Mouse (Mus musculus) ES-E14 (cell line): ENCODE data around the gene Tra2a. TPM values are rescaled to one million over a fixed set of nuclear protein-coding genes. Genes with fewer than 3 reads are reported as not detected.

Experiments used
- DNase-seq: peaks from one replicate; pipeline ENCODE4 v3.0.0-alpha.2; 2013; ENCODE audit warnings: low read depth, low spot score
- H3K27ac ChIP-seq: 2 replicates; pipeline ENCODE4 v1.5.1; 2012; ENCODE audit warnings: low read depth, mild to moderate bottlenecking, low read length, moderate library complexity, mixed read lengths; ENCODE audit not compliant: poor library complexity, insufficient read depth, severe bottlenecking
- H3K36me3 ChIP-seq: 2 replicates; pipeline ENCODE4 v1.6.1; 2012; ENCODE audit warnings: mild to moderate bottlenecking, low read length, moderate library complexity, mixed read lengths; ENCODE audit not compliant: control insufficient read depth, poor library complexity, insufficient read depth, severe bottlenecking
- H3K4me1 ChIP-seq, 2 experiments: fragments of 150-350 bp in 1 of 2; sonication (generic) in 1 of 2; 2 replicates each; pipeline ENCODE4 v1.6.1; 2012; ENCODE audit warnings: low read length in 2 of 2, mild to moderate bottlenecking in 1 of 2, mixed read lengths in 1 of 2; ENCODE audit not compliant: control insufficient read depth in 2 of 2, insufficient read depth in 2 of 2, poor library complexity in 1 of 2
- H3K4me3 ChIP-seq, 2 experiments: fragments of 150-350 bp in 1 of 2; sonication (generic) in 1 of 2; 2 replicates each; pipeline ENCODE4 v1.5.1; 2012; ENCODE audit warnings: low read length in 2 of 2, low read depth in 1 of 2, mild to moderate bottlenecking in 1 of 2, mixed read lengths in 1 of 2; ENCODE audit not compliant: insufficient read depth in 1 of 2, poor library complexity in 1 of 2, severe bottlenecking in 1 of 2
- H3K9ac ChIP-seq: 2 replicates; pipeline ENCODE4 v1.6.1; 2012; ENCODE audit warnings: low read depth, mild to moderate bottlenecking, low read length, mixed read lengths; ENCODE audit not compliant: poor library complexity, insufficient read depth, severe bottlenecking
- H3K9me3 ChIP-seq: fragments of 150-350 bp; sonication (generic); 2 replicates; pipeline ENCODE4 v1.6.1; 2012; ENCODE audit warnings: low read depth, mild to moderate bottlenecking, low read length; ENCODE audit not compliant: control insufficient read depth, insufficient read depth
- CHD2 ChIP-seq: IDR thresholded peaks from 2 replicates; pipeline ENCODE4 v1.6.1; 2014; ENCODE audit warnings: mild to moderate bottlenecking, low read depth, low read length, inconsistent platforms
- HCFC1 ChIP-seq: IDR thresholded peaks from 2 replicates; pipeline ENCODE4 v1.6.1; 2012; ENCODE audit warnings: low read length, inconsistent platforms, borderline replicate concordance; ENCODE audit not compliant: insufficient read depth
- MAFK ChIP-seq: IDR thresholded peaks from 2 replicates; pipeline ENCODE4 v1.6.1; 2014; ENCODE audit warnings: mild to moderate bottlenecking, low read depth, low read length, inconsistent platforms; ENCODE audit not compliant: insufficient read depth
- ZC3H11A ChIP-seq: IDR thresholded peaks from 2 replicates; pipeline ENCODE4 v1.6.1; 2012; ENCODE audit warnings: low read depth, mild to moderate bottlenecking, inconsistent platforms, low read length, borderline replicate concordance
- ZNF384 ChIP-seq: IDR thresholded peaks from 2 replicates; pipeline ENCODE4 v1.6.1; 2012; ENCODE audit warnings: low read depth, low read length, inconsistent platforms
- in situ Hi-C, 2 experiments: fragments of 600-800 bp; cut with MboI; formaldehyde crosslinking; loops; one replicate each; pipeline ENCODE4 v1.15.1; 2025; ENCODE audit warnings: low sequenced_read_pairs in 2 of 2, inconsistent platforms in 1 of 2; ENCODE audit not compliant: unreplicated experiment in 2 of 2
- total RNA-seq: library from RNA; depleted of rRNA; stranded (reverse); fragments of 300-350 nt; gene quantifications from 2 replicates; pipeline ENCODE4 v1.2.3, GENCODE M21; 2012; rRNA removed

Gene Tra2a
- total RNA-seq, 1 experiment, result 136 TPM

GRCm38 (mm10) chr6:49208297-49208930, 55.4 kb downstream of the Tra2a start:
- TF ChIP-seq MAFK (no peak), CHD2 (no peak), ZC3H11A (no peak)
- peak overlapping the region; percentile 26 to 41; a peak in 3 of 4 replicates for H3K4me3 ChIP-seq
- no peaks in the 10 kb centered on the region for H3K9me3 ChIP-seq
- in situ Hi-C loops, result no loop called here
- H3K9ac ChIP-seq, result no peak overlapping the region; the same call in 1 of the 2 replicates
- no peak overlapping the region for H3K27ac ChIP-seq
- peaks cover 6 to 15% of the 10 kb centered on the region in 2 experiments for H3K4me1 ChIP-seq
- H3K36me3 ChIP-seq, result peaks cover 2% of the 10 kb centered on the region; the same call in 1 of the 2 replicates
- no peak for DNase-seq

- DNase-seq, result no peak
- H3K4me1 ChIP-seq, result peaks cover 3 to 14% of the 10 kb centered on the region in 2 experiments; a peak in 2 of 4 replicates
- in situ Hi-C loops, result no loop called here
- TF ChIP-seq ZC3H11A, result no peak
- no peak for TF ChIP-seq MAFK
- TF ChIP-seq CHD2, result no peak
- no peak for TF ChIP-seq ZNF384
- TF ChIP-seq HCFC1, result no peak
- H3K9ac ChIP-seq, result no peak overlapping the region
- H3K9me3 ChIP-seq, result no peaks in the 10 kb centered on the region
- peaks cover 2% of the 10 kb centered on the region; the same call in 1 of the 2 replicates for H3K36me3 ChIP-seq
- no peak overlapping the region for H3K4me3 ChIP-seq
- no peak overlapping the region for H3K27ac ChIP-seq
Observed at GRCm38 (mm10) chr6:49206416-49206815, 57.4 kb downstream of the Tra2a start.

- in situ Hi-C loops, result no loop called here
- Histone ChIP-seq H3K4me3 (no peak overlapping the region), H3K4me1 (peaks cover 0 to 3% of the 10 kb centered on the region in 2 experiments; a peak in 1 of 4 replicates), H3K27ac (no peak overlapping the region), H3K36me3 (no peaks in the 10 kb centered on the region; the same call in 1 of the 2 replicates), H3K9ac (no peak overlapping the region), H3K9me3 (no peaks in the 10 kb centered on the region)
- TF ChIP-seq CHD2 (no peak), ZC3H11A (no peak), HCFC1 (no peak), MAFK (no peak), ZNF384 (no peak)
- no peak for DNase-seq
Observed at GRCm38 (mm10) chr6:49195188-49195587, 68.6 kb downstream of the Tra2a start.

- no peak overlapping the region for H3K27ac ChIP-seq
- H3K4me3 ChIP-seq, result no peak overlapping the region
- TF ChIP-seq MAFK (no peak), HCFC1 (no peak), ZC3H11A (no peak), ZNF384 (no peak), CHD2 (no peak)
- no peak for DNase-seq
- no peaks in the 10 kb centered on the region for H3K9me3 ChIP-seq
- in situ Hi-C loops, result no loop called here
- no peak overlapping the region for H3K9ac ChIP-seq
- H3K4me1 ChIP-seq, result peaks cover 0 to 3% of the 10 kb centered on the region in 2 experiments; a peak in 1 of 4 replicates
- no peaks in the 10 kb centered on the region; the same call in 1 of the 2 replicates for H3K36me3 ChIP-seq
Observed at GRCm38 (mm10) chr6:49194536-49194935, 69.3 kb downstream of the Tra2a start.

Other genes starting within 250 kb of the Tra2a start
- 0.63 and 0.89 TPM in 2 replicates for gene Gpnmb, start 227.5 kb downstream of the Tra2a start, total RNA-seq
- 27.3 and 28.8 TPM in 2 replicates for gene Malsu1, start 190.2 kb downstream of the Tra2a start, total RNA-seq
- 20.0 and 32.8 TPM in 2 replicates for gene Igf2bp3, start 49.1 kb downstream of the Tra2a start, total RNA-seq
- gene Ccdc126, start 55.2 kb upstream of the Tra2a start, total RNA-seq, result 8.4 and 8.7 TPM in 2 replicates
- 3.8 and 4.9 TPM in 2 replicates for gene Fam221a, start 103.7 kb upstream of the Tra2a start, total RNA-seq
- gene Stk31, start 131.6 kb upstream of the Tra2a start, total RNA-seq, result 3.9 and 10.5 TPM in 2 replicates